Mouse (Mus musculus): ENCODE measurements around the gene Gnai2. TPM values are rescaled to one million over a fixed set of nuclear protein-coding genes. Genes with fewer than 3 reads are reported as not detected.
A peak's percentile ranks its signal among the peaks of the same experiment; 100 is the strongest.

Gene Gnai2
- polyA plus RNA-seq, 1 experiment from 2014 or later = 234 TPM

DNA sequence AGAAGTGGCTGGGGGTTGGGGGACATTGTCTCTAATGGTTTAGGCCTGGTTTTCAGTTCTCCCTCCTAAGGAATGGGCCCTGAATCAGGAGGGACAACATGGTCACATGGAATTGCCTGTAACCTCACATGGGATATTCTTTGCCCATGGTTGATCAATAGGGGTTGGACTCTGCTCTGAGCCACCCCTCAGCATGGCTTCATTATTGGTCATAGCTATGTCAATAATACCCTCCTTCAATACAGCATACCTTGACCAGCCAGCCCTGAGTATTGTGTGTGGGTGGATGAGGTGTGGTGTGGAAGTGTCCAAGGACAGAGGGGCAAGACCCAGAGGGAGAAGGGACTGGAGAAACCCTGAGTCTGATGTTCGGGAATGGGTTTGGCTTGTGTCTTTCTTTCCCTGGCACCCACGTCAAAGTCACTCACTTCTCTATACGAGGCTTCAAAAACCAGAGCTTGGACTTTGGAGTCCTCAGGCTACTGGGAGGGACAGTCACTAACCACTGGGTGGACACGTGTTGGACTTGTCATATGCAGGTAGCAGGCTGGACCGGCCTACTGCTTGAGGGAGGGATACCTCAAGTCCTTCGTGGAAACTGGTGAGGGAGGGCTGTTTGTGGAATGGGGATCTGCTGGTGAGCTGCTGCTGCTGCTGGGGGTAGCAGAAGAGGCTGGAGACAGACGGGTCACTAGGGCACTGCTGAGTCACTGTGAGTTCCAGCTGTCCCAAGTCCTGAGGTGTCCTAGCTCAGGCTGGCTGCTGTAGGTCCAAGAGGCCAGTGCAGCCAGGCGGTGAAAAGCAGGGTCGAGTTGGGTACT is 39.7 kb upstream of the Gnai2 start:
- Histone ChIP-seq H3K4me3 (ENCODE audit: low read depth, low read length) (no peak overlapping the region), H3K4me1 (ENCODE audit: control insufficient read depth, insufficient read depth, low read length) (peaks cover 8% of the 10 kb centered on the region), H3K4me2 (ENCODE audit: low read depth, low read length) (no peak overlapping the region), H3K27ac (ENCODE audit: low read depth, low read length) (no peak overlapping the region), H3K9ac (replicated peaks; ENCODE audit: low read depth, low read length) (no peak overlapping the region), H3K9me3 (ENCODE audit: control insufficient read depth, low read length) (no peaks in the 10 kb centered on the region), H3K36me3 (ENCODE audit: control insufficient read depth, insufficient read depth, low read length) (no peaks in the 10 kb centered on the region), H3K27me3 (ENCODE audit: control insufficient read depth, insufficient read depth, low read length) (peaks cover 15% of the 10 kb centered on the region; the same call in 1 of the 2 replicates)
- no peak for ATAC-seq (ENCODE audit: low read depth)
- 66% methylated on average over 9 of the region's 9 CpGs for WGBS

DNA sequence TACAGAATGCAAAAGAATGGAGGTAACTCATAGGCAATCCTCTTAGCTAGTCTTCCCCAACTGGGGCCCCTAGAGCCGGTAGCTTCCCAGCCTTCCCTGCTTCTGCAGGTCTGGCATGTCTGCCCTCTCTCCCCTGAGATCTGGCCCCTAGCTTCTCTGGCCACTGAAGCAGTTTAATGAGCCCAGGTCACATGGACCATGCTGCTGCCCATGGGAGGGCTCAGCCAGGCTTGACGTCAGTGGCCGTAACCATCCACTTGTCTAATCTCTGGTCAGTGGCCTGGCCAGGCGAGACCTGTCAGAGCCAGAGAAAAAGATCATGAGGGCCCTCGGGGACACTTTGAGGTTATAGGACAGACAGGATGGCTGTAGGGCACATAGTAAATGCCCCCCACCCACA is 35.1 kb upstream of the Gnai2 start:
- Histone ChIP-seq H3K36me3 (ENCODE audit: control insufficient read depth, insufficient read depth, low read length) (no peaks in the 10 kb centered on the region), H3K4me1 (ENCODE audit: control insufficient read depth, insufficient read depth, low read length) (peaks cover 15% of the 10 kb centered on the region; the same call in 1 of the 2 replicates), H3K27me3 (ENCODE audit: control insufficient read depth, insufficient read depth, low read length) (peaks cover 18% of the 10 kb centered on the region), H3K27ac (ENCODE audit: low read depth, low read length) (no peak overlapping the region), H3K9ac (replicated peaks; ENCODE audit: low read depth, low read length) (no peak overlapping the region), H3K9me3 (ENCODE audit: control insufficient read depth, low read length) (no peaks in the 10 kb centered on the region), H3K4me2 (ENCODE audit: low read depth, low read length) (no peak overlapping the region), H3K4me3 (ENCODE audit: low read depth, low read length) (no peak overlapping the region)
- no peak for ATAC-seq (ENCODE audit: low read depth)
- 62% methylated on average over 5 of the region's 5 CpGs for WGBS

DNA sequence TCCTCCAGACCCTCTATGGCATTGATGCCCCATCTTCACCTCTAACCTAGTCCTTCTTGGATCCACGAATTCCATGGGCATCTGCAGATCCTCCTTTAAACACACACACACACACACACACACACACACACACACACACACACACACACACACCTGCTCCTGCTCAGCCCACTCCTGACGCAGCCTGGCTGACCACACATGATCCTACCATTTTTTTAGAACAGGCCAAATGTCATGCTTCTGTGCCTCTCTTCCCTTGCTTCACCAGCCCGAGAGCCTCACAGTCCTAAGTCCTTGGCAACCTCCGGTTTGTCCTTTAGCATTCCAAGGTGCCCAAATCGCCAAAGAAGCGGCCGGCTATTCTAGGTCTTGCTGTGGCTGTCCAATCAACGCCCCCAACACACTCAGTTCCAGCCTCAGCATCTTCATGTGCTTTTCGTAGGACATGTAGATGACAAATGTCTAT is 34.3 kb upstream of the Gnai2 start, which contains the start of gene Slc38a3:
Slc38a3 (minus strand) TSS at position 51 of the 466 bp plus-strand sequence.
- Histone ChIP-seq H3K9ac (replicated peaks; ENCODE audit: low read depth, low read length) (no peak within 1 kb of the TSS), H3K27ac (ENCODE audit: low read depth, low read length) (no peak within 1 kb of the TSS), H3K9me3 (ENCODE audit: control insufficient read depth, low read length) (no peaks in the 10 kb centered on the region), H3K4me3 (ENCODE audit: low read depth, low read length) (no peak within 1 kb of the TSS), H3K36me3 (ENCODE audit: control insufficient read depth, insufficient read depth, low read length) (no peaks in the 10 kb centered on the region), H3K4me1 (ENCODE audit: control insufficient read depth, insufficient read depth, low read length) (peaks cover 15% of the 10 kb centered on the region; the same call in 1 of the 2 replicates), H3K27me3 (ENCODE audit: control insufficient read depth, insufficient read depth, low read length) (peaks cover 17% of the 10 kb centered on the region), H3K4me2 (ENCODE audit: low read depth, low read length) (no peak within 1 kb of the TSS)
- no peak for ATAC-seq (ENCODE audit: low read depth)
- 89% methylated on average over 9 of the region's 9 CpGs for WGBS

DNA sequence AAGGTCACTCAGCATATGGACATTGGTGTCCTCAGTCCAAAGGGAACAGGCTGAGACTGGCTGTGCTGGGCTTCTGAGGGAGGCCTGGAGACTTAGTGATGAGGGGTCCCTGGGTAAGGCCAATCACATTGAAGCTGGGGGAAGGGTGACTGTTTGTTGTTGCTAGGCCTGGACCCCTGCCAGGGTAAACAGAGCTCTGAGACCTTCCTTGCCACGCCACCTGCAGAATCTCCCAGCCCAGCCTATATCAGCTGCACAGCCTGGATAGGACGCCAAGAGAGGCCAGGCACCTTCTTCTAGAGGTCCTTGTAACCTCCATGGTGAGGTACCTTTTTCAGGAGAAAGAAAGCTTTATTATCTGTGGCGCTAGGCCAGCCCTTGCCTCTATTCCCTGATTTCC is 33.7 kb upstream of the Gnai2 start:
- Histone ChIP-seq H3K27ac (ENCODE audit: low read depth, low read length) (no peak overlapping the region), H3K4me3 (ENCODE audit: low read depth, low read length) (no peak overlapping the region), H3K9me3 (ENCODE audit: control insufficient read depth, low read length) (no peaks in the 10 kb centered on the region), H3K9ac (replicated peaks; ENCODE audit: low read depth, low read length) (no peak overlapping the region), H3K27me3 (ENCODE audit: control insufficient read depth, insufficient read depth, low read length) (peaks cover 17% of the 10 kb centered on the region), H3K36me3 (ENCODE audit: control insufficient read depth, insufficient read depth, low read length) (no peaks in the 10 kb centered on the region), H3K4me1 (ENCODE audit: control insufficient read depth, insufficient read depth, low read length) (peaks cover 15% of the 10 kb centered on the region; the same call in 1 of the 2 replicates), H3K4me2 (ENCODE audit: low read depth, low read length) (no peak overlapping the region)
- WGBS = 64% methylated on average over 3 of the region's 3 CpGs
- no peak for ATAC-seq (ENCODE audit: low read depth)

DNA sequence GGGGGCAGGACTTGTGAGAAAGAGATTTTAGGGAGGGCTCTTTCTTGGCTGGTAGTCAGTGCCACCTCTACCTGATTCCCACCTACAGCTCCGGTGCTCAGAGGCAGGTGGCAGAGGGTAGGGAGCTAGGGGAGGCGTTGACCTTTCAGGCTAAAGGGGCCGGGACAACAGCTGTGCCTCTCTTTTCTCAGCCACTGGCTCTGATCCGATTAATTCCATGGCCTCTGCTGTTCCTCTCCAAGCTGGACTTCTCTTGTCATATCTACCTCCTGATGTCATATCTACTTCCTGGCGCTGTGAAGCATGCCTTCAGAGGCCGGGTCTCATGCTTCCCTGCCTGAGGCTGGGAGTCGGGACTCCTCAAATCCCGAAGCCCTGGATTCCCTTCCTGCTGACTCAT is 32.8 kb upstream of the Gnai2 start:
- Histone ChIP-seq H3K9me3 (ENCODE audit: control insufficient read depth, low read length) (no peaks in the 10 kb centered on the region), H3K4me1 (ENCODE audit: control insufficient read depth, insufficient read depth, low read length) (peaks cover 20% of the 10 kb centered on the region; the same call in 1 of the 2 replicates), H3K9ac (replicated peaks; ENCODE audit: low read depth, low read length) (0 out of 2 replicates have a peak overlapping the region, but pooled peaks have one; percentile 11), H3K36me3 (ENCODE audit: control insufficient read depth, insufficient read depth, low read length) (no peaks in the 10 kb centered on the region), H3K4me2 (ENCODE audit: low read depth, low read length) (no peak overlapping the region), H3K27ac (ENCODE audit: low read depth, low read length) (no peak overlapping the region), H3K27me3 (ENCODE audit: control insufficient read depth, insufficient read depth, low read length) (peaks cover 17% of the 10 kb centered on the region), H3K4me3 (ENCODE audit: low read depth, low read length) (no peak overlapping the region; the same call in 1 of the 2 replicates)
- ATAC-seq (ENCODE audit: low read depth) = no peak
- whole genome bisulfite sequencing = 43% methylated on average over 8 of the region's 8 CpGs

DNA sequence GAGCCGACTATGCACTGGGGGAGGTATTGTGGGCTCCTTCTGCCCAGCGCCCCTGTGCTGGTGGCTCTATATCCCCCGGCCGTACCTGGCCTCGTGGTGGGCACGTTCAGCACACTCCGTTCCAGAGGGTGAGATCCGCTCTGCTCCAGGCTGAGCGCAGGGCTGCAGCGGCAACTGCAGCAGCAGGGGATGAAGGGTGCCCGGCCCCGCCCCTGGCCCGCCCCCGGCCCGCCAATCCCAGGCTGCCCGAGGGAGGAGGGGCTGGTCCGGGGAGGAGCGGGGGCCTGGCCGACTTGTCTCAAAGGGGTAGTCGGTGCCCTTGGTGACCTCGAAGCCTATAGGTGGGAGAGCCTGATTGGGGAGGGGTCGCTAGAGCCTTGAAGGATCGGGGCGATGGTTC is 32.1 kb upstream of the Gnai2 start:
- Histone ChIP-seq H3K9ac (replicated peaks; ENCODE audit: low read depth, low read length) (peak overlapping the region; percentile 41; the same call in 1 of the 2 replicates), H3K36me3 (ENCODE audit: control insufficient read depth, insufficient read depth, low read length) (no peaks in the 10 kb centered on the region), H3K4me2 (ENCODE audit: low read depth, low read length) (peak overlapping the region; percentile 50), H3K27ac (ENCODE audit: low read depth, low read length) (no peak overlapping the region), H3K9me3 (ENCODE audit: control insufficient read depth, low read length) (no peaks in the 10 kb centered on the region), H3K27me3 (ENCODE audit: control insufficient read depth, insufficient read depth, low read length) (peaks cover 17% of the 10 kb centered on the region), H3K4me3 (ENCODE audit: low read depth, low read length) (peak overlapping the region; percentile 27), H3K4me1 (ENCODE audit: control insufficient read depth, insufficient read depth, low read length) (peaks cover 20% of the 10 kb centered on the region; the same call in 1 of the 2 replicates)
- 0% methylated on average over 24 of the region's 24 CpGs for WGBS
- peak; percentile 87 for ATAC-seq (ENCODE audit: low read depth)

DNA sequence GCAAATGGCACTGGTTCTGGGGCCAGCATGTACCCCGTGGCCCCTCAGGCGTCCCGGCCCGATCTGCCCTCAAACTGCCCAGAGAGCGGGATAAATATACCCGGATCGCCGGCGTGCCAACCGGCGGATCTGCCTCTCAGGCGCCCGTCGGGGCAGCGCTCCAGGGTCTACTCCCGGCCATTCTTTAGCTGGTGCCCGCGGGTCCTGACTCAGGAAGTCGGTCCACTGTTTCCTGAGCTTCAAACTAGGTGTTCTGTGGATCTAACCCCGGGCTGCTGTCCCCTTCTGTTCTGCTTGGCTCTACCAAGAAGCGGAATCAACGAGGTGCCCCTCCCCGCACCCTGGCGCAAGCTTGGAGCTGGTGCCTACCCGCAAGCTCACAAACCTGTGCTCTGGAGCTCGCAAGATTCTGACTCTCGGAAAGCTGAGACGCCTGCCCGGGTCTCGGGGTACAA is 31.6 kb upstream of the Gnai2 start:
- peak overlapping the region; percentile 50 for H3K4me2 ChIP-seq (ENCODE audit: low read depth, low read length)
- H3K4me1 ChIP-seq (ENCODE audit: control insufficient read depth, insufficient read depth, low read length) = peaks cover 20% of the 10 kb centered on the region; the same call in 1 of the 2 replicates

DNA sequence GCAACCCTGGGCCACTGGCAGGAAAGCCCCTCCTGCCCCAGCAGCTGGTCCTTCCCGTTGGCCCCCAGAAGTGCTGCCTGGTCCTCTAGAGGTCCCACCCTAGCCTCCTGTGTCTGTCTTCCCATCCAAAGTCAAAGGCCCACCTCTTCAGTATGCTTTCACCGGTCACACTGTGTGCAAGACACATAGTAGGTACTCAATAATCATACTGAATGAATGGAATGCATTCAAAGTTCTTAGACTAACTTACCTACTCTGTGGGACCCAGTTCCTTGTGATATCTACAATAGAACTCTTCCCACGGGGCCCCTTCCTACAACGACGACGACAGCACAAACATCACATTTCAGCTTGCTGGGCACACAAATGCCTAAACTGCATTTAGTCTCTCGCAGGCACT is 30.1 kb upstream of the Gnai2 start:
- Histone ChIP-seq H3K4me3 (ENCODE audit: low read depth, low read length) (no peak overlapping the region), H3K36me3 (ENCODE audit: control insufficient read depth, insufficient read depth, low read length) (no peaks in the 10 kb centered on the region), H3K27me3 (ENCODE audit: control insufficient read depth, insufficient read depth, low read length) (peaks cover 17% of the 10 kb centered on the region), H3K4me2 (ENCODE audit: low read depth, low read length) (peak overlapping the region; percentile 50; the same call in 1 of the 2 replicates), H3K9me3 (ENCODE audit: control insufficient read depth, low read length) (no peaks in the 10 kb centered on the region), H3K4me1 (ENCODE audit: control insufficient read depth, insufficient read depth, low read length) (peaks cover 24% of the 10 kb centered on the region), H3K9ac (replicated peaks; ENCODE audit: low read depth, low read length) (no peak overlapping the region), H3K27ac (ENCODE audit: low read depth, low read length) (no peak overlapping the region)
- no peak for ATAC-seq (ENCODE audit: low read depth)
- WGBS = 84% methylated on average over 7 of the region's 7 CpGs

More for the DNA sequence above, 31.6 kb upstream of the Gnai2 start:
- Histone ChIP-seq H3K27me3 (ENCODE audit: control insufficient read depth, insufficient read depth, low read length) (peaks cover 17% of the 10 kb centered on the region), H3K4me3 (ENCODE audit: low read depth, low read length) (peak overlapping the region; percentile 27), H3K36me3 (ENCODE audit: control insufficient read depth, insufficient read depth, low read length) (no peaks in the 10 kb centered on the region), H3K27ac (ENCODE audit: low read depth, low read length) (no peak overlapping the region), H3K9me3 (ENCODE audit: control insufficient read depth, low read length) (no peaks in the 10 kb centered on the region), H3K9ac (replicated peaks; ENCODE audit: low read depth, low read length) (peak overlapping the region; percentile 41; the same call in 1 of the 2 replicates)
- WGBS = 1% methylated on average over 30 of the region's 30 CpGs
- ATAC-seq (ENCODE audit: low read depth) = no peak

DNA sequence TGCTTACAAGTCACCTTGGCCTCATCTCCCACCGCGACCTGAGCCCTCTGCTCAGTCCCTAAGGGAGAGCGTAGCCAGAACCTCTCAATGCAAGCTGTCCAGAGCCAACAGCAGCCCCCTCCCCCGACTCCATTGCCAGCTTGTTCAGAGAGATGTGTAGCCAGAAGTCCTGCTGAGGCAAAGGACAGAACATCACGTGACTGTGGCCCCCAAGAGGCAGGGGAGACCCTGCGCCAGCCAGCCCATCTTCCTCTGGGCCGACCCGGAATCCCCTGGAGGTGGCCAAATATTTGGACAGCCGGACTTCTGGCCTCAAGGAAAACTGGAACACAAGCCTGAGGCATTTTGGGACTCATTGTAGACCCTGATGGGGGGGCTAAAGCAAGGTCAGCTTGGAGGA is 28.4 kb upstream of the Gnai2 start:
- ATAC-seq (ENCODE audit: low read depth) = no peak
- H3K9ac ChIP-seq (replicated peaks; ENCODE audit: low read depth, low read length) = no peak overlapping the region
- peak overlapping the region; percentile 22; the same call in 1 of the 2 replicates for H3K27ac ChIP-seq (ENCODE audit: low read depth, low read length)
- no peak overlapping the region for H3K4me2 ChIP-seq (ENCODE audit: low read depth, low read length)
- no peaks in the 10 kb centered on the region for H3K36me3 ChIP-seq (ENCODE audit: control insufficient read depth, insufficient read depth, low read length)
- H3K4me1 ChIP-seq (ENCODE audit: control insufficient read depth, insufficient read depth, low read length) = peaks cover 24% of the 10 kb centered on the region
- WGBS = 48% methylated on average over 9 of the region's 9 CpGs
- peaks cover 17% of the 10 kb centered on the region for H3K27me3 ChIP-seq (ENCODE audit: control insufficient read depth, insufficient read depth, low read length)
- H3K4me3 ChIP-seq (ENCODE audit: low read depth, low read length) = no peak overlapping the region
- no peaks in the 10 kb centered on the region for H3K9me3 ChIP-seq (ENCODE audit: control insufficient read depth, low read length)

Measured in neural tube, embryonic 14.5 days (tissue).